Mouse (Mus musculus): ENCODE measurements around the gene E4f1. TPM values are rescaled to one million over a fixed set of nuclear protein-coding genes. Genes with fewer than 3 reads are reported as not detected.
A peak's percentile ranks its signal among the peaks of the same experiment; 100 is the strongest.

Gene E4f1
- polyA plus RNA-seq, 1 experiment from 2014 or later: 35.4 TPM

- Histone ChIP-seq H3K36me3 (no peaks in the 10 kb centered on the region), H3K27me3 (peaks cover 11% of the 10 kb centered on the region; the same call in 1 of the 2 replicates), H3K4me3 (no peak overlapping the region), H3K9ac (no peak overlapping the region), H3K27ac (no peak overlapping the region), H3K4me1 (no peaks in the 10 kb centered on the region), H3K4me2 (no peak overlapping the region), H3K9me3 (no peaks in the 10 kb centered on the region)
- 78% methylated on average over 3 of the region's 3 CpGs for WGBS
- ATAC-seq (ENCODE audit: borderline replicate concordance, extremely low read depth, low FRiP score, low TSS enrichment): no peak
These were observed 25.3 kb upstream of the E4f1 start for GRCm38 (mm10) chr17:24495443-24495842.

- Histone ChIP-seq H3K4me2 (no peak overlapping the region), H3K9ac (no peak overlapping the region), H3K36me3 (no peaks in the 10 kb centered on the region), H3K4me1 (no peaks in the 10 kb centered on the region), H3K4me3 (no peak overlapping the region), H3K27ac (no peak overlapping the region), H3K9me3 (no peaks in the 10 kb centered on the region), H3K27me3 (peaks cover 17% of the 10 kb centered on the region)
- WGBS: 39% methylated on average over 2 of the region's 2 CpGs
- no peak for ATAC-seq (ENCODE audit: borderline replicate concordance, extremely low read depth, low FRiP score, low TSS enrichment)
These were observed 24.7 kb upstream of the E4f1 start for GRCm38 (mm10) chr17:24494627-24495335.

DNA sequence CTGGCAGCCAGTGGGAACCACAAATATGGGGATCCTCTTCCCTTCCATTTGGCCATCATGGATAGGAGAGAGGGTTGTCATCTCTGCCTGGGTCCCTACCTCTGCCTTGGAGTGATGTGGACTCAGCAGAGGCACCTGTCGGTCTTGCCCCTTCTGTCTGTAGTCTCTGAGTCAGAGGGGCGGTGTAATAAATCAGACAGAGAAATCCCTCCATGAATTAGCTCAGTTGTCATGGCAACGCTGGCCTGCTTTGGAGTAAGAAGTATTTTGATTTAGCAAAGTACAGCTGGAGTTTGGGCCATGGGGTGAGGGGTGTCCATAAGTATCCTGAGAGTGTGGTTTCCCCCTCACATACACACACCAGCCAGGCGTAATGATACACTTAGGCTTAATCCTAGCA lies 20.3 kb upstream of the E4f1 start:
- no peak overlapping the region for H3K27ac ChIP-seq
- 75% methylated on average over 4 of the region's 4 CpGs for WGBS

DNA sequence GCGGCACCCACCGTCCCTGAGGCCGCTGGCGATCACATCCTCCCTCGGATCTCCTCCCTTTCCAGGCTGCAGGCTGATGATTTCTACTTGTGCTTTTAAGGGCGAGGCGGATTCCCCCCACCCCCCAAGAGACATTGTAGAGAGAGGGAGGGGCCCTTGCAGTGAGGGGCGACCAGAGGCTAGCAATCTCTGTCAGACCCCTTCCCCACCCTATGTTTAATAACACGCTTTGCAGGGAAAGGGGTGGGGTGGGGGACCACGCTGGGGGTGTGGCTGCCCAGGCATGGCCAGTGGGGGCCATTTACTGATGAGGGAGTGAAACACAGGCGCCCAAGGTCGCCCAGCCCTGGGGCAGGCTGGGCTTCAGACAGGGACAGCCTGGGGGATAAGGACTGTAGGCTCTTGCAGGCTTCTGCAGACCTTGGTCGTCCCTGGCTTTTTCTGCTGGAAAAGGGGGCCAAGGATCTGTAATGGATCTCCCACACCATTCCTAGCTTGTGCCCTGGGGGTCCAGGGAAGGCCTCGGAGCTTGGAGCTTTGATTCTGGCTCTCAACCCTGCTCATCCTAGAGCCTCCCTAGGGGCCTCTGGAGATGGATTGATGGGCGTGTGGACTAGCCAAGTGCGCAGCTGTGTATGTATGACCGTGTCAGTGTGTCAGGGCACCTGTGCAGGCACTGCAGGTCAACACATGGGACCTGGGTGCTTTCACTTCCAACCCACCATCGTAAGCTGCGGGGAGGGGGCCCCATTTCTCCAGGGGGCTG lies 19.3 kb upstream of the E4f1 start:
- peaks cover 44% of the 10 kb centered on the region for H3K27me3 ChIP-seq
- WGBS: 21% methylated on average over 18 of the region's 19 CpGs
- no peak overlapping the region for H3K27ac ChIP-seq
- H3K9me3 ChIP-seq: no peaks in the 10 kb centered on the region
- no peak for ATAC-seq (ENCODE audit: borderline replicate concordance, extremely low read depth, low FRiP score, low TSS enrichment)
- peaks cover 13% of the 10 kb centered on the region for H3K4me1 ChIP-seq
- peak overlapping the region; percentile 100 for H3K4me2 ChIP-seq
- H3K9ac ChIP-seq: peak overlapping the region; percentile 57; the same call in 1 of the 2 replicates
- peak overlapping the region; percentile 54 for H3K4me3 ChIP-seq
- H3K36me3 ChIP-seq: no peaks in the 10 kb centered on the region

More for the DNA sequence above, 20.3 kb upstream of the E4f1 start:
- Histone ChIP-seq H3K27me3 (peaks cover 44% of the 10 kb centered on the region), H3K9me3 (no peaks in the 10 kb centered on the region), H3K9ac (no peak overlapping the region), H3K4me1 (peaks cover 13% of the 10 kb centered on the region), H3K36me3 (no peaks in the 10 kb centered on the region), H3K4me2 (no peak overlapping the region), H3K4me3 (no peak overlapping the region)
- ATAC-seq (ENCODE audit: borderline replicate concordance, extremely low read depth, low FRiP score, low TSS enrichment): no peak

DNA sequence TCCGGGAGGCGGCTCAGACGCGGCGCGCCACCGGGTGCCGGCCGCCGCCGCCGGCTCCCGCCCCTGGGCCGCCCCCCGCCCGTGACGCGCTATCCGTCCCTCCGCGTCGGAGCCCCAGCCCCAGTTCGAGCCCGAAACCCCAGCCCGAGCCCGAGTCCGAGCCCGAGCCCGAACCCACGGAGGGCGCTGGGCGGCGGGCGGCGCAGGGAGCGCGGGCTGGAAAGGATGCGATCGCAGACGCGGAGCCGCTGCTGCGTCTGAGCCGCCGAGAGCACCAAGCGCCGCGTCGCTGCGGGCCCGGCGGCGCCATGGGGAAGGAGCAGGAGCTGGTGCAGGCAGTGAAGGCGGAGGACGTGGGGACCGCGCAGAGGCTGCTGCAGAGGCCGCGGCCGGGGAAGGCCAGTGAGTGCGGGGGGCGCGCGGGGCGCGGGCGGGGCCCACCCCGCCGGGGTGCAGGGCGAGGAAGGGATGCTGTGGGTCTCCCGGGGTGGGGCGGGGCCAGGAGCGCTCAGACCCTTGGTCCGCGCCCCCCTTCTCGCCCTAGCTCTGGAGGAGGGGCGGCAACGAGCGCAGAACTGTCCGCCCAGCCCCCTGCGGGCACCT lies 18.6 kb upstream of the E4f1 start:
- H3K36me3 ChIP-seq: no peaks in the 10 kb centered on the region
- peaks cover 13% of the 10 kb centered on the region for H3K4me1 ChIP-seq
- peak; percentile 66 for ATAC-seq (ENCODE audit: borderline replicate concordance, extremely low read depth, low FRiP score, low TSS enrichment)
- 0% methylated on average over 29 of the region's 81 CpGs for WGBS
- peak overlapping the region; percentile 54 for H3K4me3 ChIP-seq
- H3K27ac ChIP-seq: no peak overlapping the region
- peak overlapping the region; percentile 57 for H3K9ac ChIP-seq
- peak overlapping the region; percentile 100 for H3K4me2 ChIP-seq
- H3K9me3 ChIP-seq: no peaks in the 10 kb centered on the region
- H3K27me3 ChIP-seq: peaks cover 44% of the 10 kb centered on the region

DNA sequence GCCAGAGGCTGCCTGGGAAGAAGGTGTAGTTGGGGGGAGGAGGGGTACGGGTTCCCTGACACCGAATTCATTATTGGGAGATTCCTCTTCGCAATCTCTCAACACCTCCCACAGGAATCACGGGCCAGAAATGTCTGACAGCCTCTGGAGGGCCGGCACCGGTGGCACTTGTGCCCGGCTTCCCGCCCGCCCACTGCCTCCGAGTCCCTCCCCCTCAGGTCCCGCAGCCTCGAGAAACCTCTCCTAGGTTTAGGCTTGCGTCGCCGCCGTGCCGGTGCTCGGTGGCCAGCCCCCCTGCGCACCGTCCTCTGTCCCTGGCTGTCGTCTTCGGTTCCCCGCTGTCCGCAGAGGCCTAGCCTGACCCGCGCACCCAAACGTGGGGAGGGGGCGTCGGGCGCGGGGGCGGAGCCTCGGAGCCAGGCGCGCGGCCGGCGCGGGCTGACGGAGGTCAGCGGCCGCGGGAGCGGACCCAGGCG lies 18.1 kb upstream of the E4f1 start, which contains the start of gene Caskin1:
Caskin1 (plus strand) TSS at position 416 of the 476 bp plus-strand sequence.
- peaks cover 44% of the 10 kb centered on the region for H3K27me3 ChIP-seq
- H3K4me1 ChIP-seq: peaks cover 13% of the 10 kb centered on the region
- no peak within 1 kb of the TSS for H3K27ac ChIP-seq
- peak within 1 kb of the TSS; percentile 100 for H3K4me2 ChIP-seq
- no peaks in the 10 kb centered on the region for H3K9me3 ChIP-seq
- H3K36me3 ChIP-seq: no peaks in the 10 kb centered on the region
- H3K4me3 ChIP-seq: peak within 1 kb of the TSS; percentile 54
- peak within 1 kb of the TSS; percentile 57 for H3K9ac ChIP-seq
- 2% methylated on average over 44 of the region's 45 CpGs for WGBS
- ATAC-seq (ENCODE audit: borderline replicate concordance, extremely low read depth, low FRiP score, low TSS enrichment): peak; percentile 43; the same call in 1 of the 2 replicates

- peaks cover 15% of the 10 kb centered on the region for H3K4me1 ChIP-seq
- H3K27ac ChIP-seq: no peak overlapping the region
- 38% methylated on average over 11 of the region's 11 CpGs for WGBS
- ATAC-seq (ENCODE audit: borderline replicate concordance, extremely low read depth, low FRiP score, low TSS enrichment): no peak
- H3K4me3 ChIP-seq: no peak overlapping the region
- H3K27me3 ChIP-seq: peaks cover 31% of the 10 kb centered on the region
- no peaks in the 10 kb centered on the region for H3K36me3 ChIP-seq
- no peak overlapping the region for H3K4me2 ChIP-seq
- H3K9ac ChIP-seq: no peak overlapping the region
- H3K9me3 ChIP-seq: no peaks in the 10 kb centered on the region
These were observed 15.2 kb upstream of the E4f1 start for GRCm38 (mm10) chr17:24485090-24485860.

- Histone ChIP-seq H3K4me3 (no peak overlapping the region), H3K4me1 (peaks cover 11% of the 10 kb centered on the region), H3K36me3 (no peaks in the 10 kb centered on the region), H3K9me3 (no peaks in the 10 kb centered on the region), H3K27me3 (peaks cover 13% of the 10 kb centered on the region), H3K27ac (no peak overlapping the region), H3K4me2 (no peak overlapping the region), H3K9ac (no peak overlapping the region)
- 79% methylated on average over 3 of the region's 3 CpGs for WGBS
- ATAC-seq (ENCODE audit: borderline replicate concordance, extremely low read depth, low FRiP score, low TSS enrichment): no peak
These were observed 13.4 kb upstream of the E4f1 start for GRCm38 (mm10) chr17:24483495-24483894.

DNA sequence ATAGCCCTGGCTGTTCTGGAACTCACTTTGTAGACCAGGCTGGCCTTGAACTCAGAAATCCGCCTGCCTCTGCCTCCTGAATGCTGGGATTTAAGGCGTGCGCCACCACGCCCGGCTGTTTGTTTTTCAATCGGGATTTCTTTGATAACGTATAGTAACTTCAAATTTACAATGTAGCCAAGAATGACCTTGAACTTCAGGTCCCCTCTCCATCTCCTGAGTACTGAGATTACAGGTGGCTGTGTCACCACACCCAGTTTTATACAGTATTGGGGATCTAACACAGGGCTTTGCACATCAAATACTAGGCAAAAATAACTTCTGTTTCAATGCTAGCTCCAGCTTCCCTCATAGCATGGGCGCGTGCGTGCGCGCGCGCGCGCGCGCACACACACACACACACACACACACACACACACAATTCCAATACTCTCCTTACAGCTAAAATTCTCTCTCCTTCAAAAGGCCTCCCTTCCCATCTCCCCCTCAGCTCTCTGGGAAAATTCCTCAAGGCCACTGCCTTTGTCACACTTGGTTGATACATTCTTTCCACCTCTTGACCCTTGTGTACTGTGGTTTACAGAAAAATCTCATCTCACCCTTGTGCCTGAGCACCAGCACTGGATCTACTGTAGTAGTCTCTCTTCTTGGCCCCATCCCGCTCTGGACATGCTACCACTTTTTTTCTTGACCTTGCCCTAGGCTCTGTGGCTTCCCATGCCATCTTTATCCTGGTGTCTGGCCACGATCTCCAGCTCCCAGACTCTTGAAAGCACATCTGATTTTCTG lies 11.1 kb upstream of the E4f1 start:
- no peak overlapping the region for H3K4me2 ChIP-seq
- peaks cover 17% of the 10 kb centered on the region for H3K4me1 ChIP-seq
- no peak overlapping the region for H3K27ac ChIP-seq
- H3K36me3 ChIP-seq: peaks cover 16% of the 10 kb centered on the region
- no peaks in the 10 kb centered on the region for H3K27me3 ChIP-seq
- no peak overlapping the region for H3K9ac ChIP-seq
- no peaks in the 10 kb centered on the region for H3K9me3 ChIP-seq
- no peak overlapping the region for H3K4me3 ChIP-seq
- no peak for ATAC-seq (ENCODE audit: borderline replicate concordance, extremely low read depth, low FRiP score, low TSS enrichment)
- WGBS: 91% methylated on average over 20 of the region's 20 CpGs

DNA sequence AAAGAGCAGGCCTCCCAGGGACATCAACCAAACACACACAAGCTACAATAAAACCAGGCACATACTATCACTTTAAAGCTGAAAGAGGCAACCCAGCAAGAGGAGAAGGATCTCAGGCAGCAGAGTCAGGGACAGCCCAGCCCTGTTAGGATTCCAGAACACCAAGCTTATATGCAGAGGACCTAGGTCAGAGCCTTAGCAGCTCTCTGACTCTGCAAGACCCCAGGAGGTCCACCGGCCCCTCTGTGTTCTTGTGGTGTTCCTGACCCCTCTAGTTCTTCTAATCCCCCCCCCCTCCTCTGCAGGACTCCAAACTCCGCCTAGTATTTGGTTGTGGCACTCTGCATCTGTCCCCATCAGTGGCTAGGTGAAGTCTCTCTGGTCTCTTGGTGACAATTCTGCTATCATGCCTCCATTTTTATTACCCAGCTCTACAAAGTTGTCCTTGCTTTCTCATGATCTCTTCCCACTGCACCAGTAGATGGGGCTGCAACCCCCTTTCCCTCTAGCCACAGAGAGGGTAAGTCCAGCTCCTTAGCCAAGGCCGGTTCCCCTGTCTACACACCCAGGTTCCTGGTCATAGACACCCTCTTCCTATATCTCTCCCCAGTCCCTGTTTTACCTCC lies 10.2 kb upstream of the E4f1 start:
- ATAC-seq (ENCODE audit: borderline replicate concordance, extremely low read depth, low FRiP score, low TSS enrichment): no peak
- Histone ChIP-seq H3K36me3 (peaks cover 25% of the 10 kb centered on the region), H3K4me3 (no peak overlapping the region), H3K4me1 (peaks cover 17% of the 10 kb centered on the region), H3K9ac (no peak overlapping the region), H3K27me3 (no peaks in the 10 kb centered on the region), H3K27ac (peak overlapping the region; percentile 61), H3K4me2 (peak overlapping the region; percentile 69), H3K9me3 (no peaks in the 10 kb centered on the region)
- WGBS: 36% methylated on average over 3 of the region's 3 CpGs

Measured in lung, embryonic 15.5 days (tissue).